Mouse (Mus musculus) layer of hippocampus, adult 2 months (tissue): ENCODE results near the gene Tpbg. TPM values are rescaled to one million over a fixed set of nuclear protein-coding genes. Genes with fewer than 3 reads are reported as not detected.

Source experiments
- DNase-seq, 2 experiments: peaks; one replicate each; pipeline ENCODE4 v3.0.0; 2022; ENCODE audit warnings: low spot score in 2 of 2
- H3K27ac ChIP-seq: fragments of 200-600 bp; 2 replicates; pipeline ENCODE4 v1.8.1; 2022
- H3K4me3 ChIP-seq: fragments of 200-600 bp; 2 replicates; pipeline ENCODE4 v1.8.1; 2022; ENCODE audit warnings: mild to moderate bottlenecking
- CTCF ChIP-seq: fragments of 200-600 bp; conservative IDR thresholded peaks from 2 replicates; pipeline ENCODE4 v1.8.1; 2022; ENCODE audit warnings: antibody characterized with exemption, mild to moderate bottlenecking, moderate library complexity
- total RNA-seq, 2 experiments: library from RNA; stranded (reverse); gene quantifications; 2 replicates each; pipeline ENCODE4 v1.2.3; 2021

Tpbg gene
- total RNA-seq, 2 experiments from 2014 or later: 6.9 to 9.2 TPM

GRCm38 (mm10) chr9:85846186-85846585, 4.0 kb downstream of the Tpbg start:
- no peak for TF ChIP-seq CTCF
- no peak for DNase-seq
- H3K4me3 ChIP-seq: no peak overlapping the region

GRCm38 (mm10) chr9:85854780-85855179, 12.6 kb downstream of the Tpbg start:
- no peak for DNase-seq
- TF ChIP-seq CTCF: no peak
- H3K4me3 ChIP-seq: no peak overlapping the region
- no peak overlapping the region for H3K27ac ChIP-seq

More at GRCm38 (mm10) chr9:85846186-85846585, 4.0 kb downstream of the Tpbg start:
- H3K27ac ChIP-seq: no peak overlapping the region

- no peak for DNase-seq
- TF ChIP-seq CTCF: no peak
- no peak overlapping the region for H3K4me3 ChIP-seq
- H3K27ac ChIP-seq: no peak overlapping the region
These were observed 14.3 kb downstream of the Tpbg start for GRCm38 (mm10) chr9:85856511-85856910.

- Histone ChIP-seq H3K27ac (no peak overlapping the region), H3K4me3 (no peak overlapping the region)
- no peak for TF ChIP-seq CTCF
- no peak for DNase-seq
These were observed 18.9 kb downstream of the Tpbg start for GRCm38 (mm10) chr9:85861065-85861464.

GRCm38 (mm10) chr9:85862562-85862961, 20.4 kb downstream of the Tpbg start:
- no peak for TF ChIP-seq CTCF

GRCm38 (mm10) chr9:85872908-85873307, 30.7 kb downstream of the Tpbg start:
- DNase-seq: no peak
- no peak overlapping the region for H3K27ac ChIP-seq
- no peak overlapping the region for H3K4me3 ChIP-seq
- peak; percentile 47 for TF ChIP-seq CTCF

More at GRCm38 (mm10) chr9:85862562-85862961, 20.4 kb downstream of the Tpbg start:
- no peak for DNase-seq
- no peak overlapping the region for H3K27ac ChIP-seq
- no peak overlapping the region for H3K4me3 ChIP-seq

- peak; percentile 12 to 16 for DNase-seq
- Histone ChIP-seq H3K27ac (no peak overlapping the region), H3K4me3 (no peak overlapping the region)
- TF ChIP-seq CTCF: no peak
These were observed 51.5 kb downstream of the Tpbg start for GRCm38 (mm10) chr9:85893681-85894080.

Other genes starting within 250 kb of the Tpbg start
- gene Ibtk, start 93.0 kb upstream of the Tpbg start, total RNA-seq: 10 to 100 TPM; 24.4 to 24.6 TPM